Mouse (Mus musculus) heart, postnatal 14 days (tissue): ENCODE data around the gene Baiap2l2. TPM values are rescaled to one million over a fixed set of nuclear protein-coding genes. Genes with fewer than 3 reads are reported as not detected.

Experiments used
- DNase-seq, 2 experiments: peaks; one replicate each; pipeline ENCODE4 v3.0.0; 2021 to 2022
- intact Hi-C: fragments of 180-260 bp; cut with DNase I; formaldehyde crosslinking; loops from one replicate; pipeline ENCODE4 v1.15.1; 2025
- total RNA-seq, 2 experiments: library from RNA; stranded (reverse); gene quantifications; 2 replicates each; pipeline ENCODE4 v1.2.3; 2021

Baiap2l2 gene
- total RNA-seq, 2 experiments from 2014 or later, result 0.45 to 0.49 TPM

DNA sequence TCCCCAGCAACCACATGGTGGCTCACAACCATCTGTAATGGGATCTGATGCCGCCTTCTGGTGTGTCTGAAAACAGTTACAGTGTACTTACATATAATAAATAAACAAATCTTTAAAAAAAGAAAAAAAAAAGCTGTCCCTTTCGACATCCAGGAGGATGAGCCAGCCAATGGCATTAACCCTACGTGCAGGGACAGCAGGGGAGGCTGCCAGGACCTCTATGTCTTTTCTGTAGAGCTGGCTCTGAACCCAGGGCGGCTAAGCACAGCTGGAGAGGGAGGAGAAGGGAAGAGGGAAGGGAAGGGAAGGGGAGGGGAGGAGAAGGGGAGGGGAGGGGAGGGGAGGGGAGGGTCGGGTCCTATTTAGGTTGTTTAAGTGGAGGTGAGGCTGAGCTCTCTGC is 19.5 kb upstream of the Baiap2l2 start:
- no peak for DNase-seq
- intact Hi-C loops, result no loop called here

DNA sequence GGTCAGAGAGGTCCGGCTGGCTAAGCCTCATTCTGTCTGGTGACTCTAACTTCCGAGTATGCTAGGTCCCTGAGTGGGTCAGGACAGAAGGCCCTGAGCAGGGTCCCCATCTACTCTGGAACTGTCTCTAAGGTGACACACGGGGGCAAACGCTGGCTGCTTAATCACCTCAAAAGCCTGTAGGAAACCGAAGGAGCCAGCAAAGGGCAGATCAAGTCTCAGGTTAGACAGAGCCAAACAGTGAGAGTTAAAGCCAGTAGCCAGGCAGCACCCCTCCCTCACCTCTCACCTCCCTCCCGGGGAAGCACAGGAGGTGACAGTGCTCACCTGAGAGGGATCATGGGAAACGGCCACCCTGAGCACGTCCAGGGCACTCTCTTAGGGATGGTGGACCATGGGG is 18.4 kb upstream of the Baiap2l2 start:
- peak in 1 of 2 experiments; percentile 26 for DNase-seq
- intact Hi-C loops, result no loop called here

DNA sequence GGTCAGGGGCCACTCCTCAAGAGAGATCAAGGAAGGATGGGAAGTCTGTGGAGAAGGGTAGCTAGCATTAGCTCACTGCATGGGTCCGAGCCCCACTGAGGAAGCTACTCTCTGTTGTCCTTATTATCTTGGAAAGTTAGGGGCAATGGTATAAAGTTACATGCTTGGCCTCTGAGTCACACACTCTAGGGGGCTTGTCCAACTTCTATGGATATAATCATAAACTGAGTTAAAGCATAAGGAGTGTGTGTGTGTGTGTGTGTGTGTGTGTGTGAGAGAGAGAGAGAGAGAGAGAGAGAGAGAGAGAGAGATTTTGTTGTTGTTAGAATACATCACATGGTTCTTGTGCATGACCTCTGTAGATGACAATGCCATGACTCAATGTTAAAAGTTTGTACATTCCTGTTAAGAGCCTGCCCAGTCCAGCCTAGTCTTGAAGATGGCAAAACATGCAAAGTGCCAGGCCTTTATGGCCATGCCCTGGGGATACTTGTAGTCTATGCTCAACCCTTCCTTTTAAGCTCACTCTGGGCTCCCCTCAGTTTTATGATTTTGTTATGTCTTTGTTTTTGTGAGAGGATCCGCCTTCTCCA is 14.3 kb upstream of the Baiap2l2 start:
- intact Hi-C loops, result no loop called here
- no peak for DNase-seq

DNA sequence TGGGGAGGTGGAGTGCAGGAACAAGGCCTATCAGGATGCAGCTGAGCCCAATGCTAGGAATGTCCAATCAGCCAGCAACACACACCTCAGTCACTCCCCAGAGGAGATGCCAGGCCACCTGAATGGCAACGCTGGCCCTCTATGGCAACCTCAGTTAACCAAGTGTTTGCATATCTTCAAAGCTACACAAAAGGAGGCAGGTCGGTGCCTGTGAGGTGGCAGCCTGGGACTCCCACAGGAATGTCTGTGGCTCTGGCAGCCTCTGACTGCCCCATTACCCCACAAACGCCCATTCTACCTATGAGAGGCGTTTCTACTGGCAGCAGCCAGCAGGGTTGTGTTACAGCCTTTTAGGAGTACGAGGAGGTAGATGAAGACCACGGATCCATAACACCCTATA is 13.2 kb upstream of the Baiap2l2 start:
- no peak for DNase-seq
- intact Hi-C loops, result no loop called here

DNA sequence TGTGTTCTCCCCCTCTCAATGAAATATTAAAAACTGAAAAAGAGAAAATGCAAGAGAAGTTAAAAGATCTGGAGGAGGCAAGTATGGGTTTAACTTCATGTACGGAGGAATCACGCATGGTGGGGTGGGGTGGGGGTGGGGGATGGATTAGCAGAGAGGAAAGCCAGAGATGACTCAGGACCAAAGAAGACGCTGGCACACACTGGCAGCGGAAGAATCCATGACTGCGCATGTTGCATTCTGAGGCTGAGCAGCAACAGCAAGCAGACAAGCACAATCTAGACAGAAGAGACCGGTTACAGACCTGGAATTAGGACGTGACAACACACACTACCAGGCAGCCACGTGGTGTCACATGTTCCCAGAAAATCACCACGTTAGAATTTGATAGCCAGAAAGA is 7.4 kb upstream of the Baiap2l2 start:
- no peak for DNase-seq
- intact Hi-C loops, result no loop called here

DNA sequence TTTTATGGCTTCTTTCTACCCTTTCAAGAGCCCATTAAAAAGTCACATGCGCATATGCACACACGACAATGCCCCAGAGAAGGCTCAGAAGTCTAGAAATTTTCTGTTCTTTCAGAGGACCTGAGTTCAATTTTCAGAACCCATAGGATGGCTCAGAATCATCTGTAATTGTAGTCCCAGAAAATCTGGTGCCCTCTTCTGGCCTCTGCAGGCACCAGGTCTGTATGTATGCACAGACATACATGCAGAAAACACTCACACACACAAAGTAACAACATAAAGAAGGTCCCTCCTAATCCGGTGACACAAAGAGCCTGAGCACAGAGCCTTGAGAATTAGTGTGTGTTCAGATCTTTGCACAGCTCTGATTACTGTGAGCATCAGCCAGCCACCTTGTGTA is 5.0 kb upstream of the Baiap2l2 start:
- intact Hi-C loops, result no loop called here
- DNase-seq, result no peak

DNA sequence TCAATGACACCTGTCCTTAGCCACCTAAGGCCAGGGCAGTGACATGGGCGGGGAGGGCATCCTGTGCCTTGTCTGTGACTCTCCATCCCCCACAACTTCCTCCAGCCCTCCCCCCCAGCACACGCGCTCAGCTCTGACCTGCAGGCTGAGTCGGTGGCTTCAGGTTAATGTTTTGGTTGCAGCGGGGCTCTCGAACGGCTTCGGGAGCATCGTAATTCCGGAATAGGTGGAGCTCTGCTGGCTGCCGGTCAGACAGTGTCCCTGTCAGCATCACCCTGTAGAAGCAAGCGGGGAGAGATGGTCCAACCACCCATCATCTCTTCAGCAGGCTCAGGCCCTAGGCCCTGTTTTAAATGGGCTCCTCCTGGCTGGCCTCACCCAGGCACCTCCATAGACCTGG is 4.1 kb upstream of the Baiap2l2 start:
- DNase-seq, result no peak
- intact Hi-C loops, result no loop called here

DNA sequence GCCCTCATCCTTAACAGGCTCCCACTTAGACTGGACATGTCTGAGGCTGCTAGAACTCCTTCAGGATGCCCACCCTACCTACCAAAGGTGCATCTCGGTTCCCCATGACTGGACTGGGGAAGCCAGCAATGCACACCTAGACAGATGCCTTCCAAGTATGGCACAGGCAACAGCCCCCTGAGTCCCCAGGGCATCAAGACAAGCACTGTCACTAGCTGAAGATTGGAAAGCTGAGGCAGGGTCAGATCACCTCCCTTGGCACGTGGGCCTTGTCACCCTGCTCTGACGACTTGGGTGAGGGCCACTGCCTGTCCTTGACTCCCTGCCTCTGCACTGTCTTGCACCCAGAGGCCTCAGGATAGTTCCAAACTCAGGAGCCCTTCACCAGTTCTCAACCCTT is 3.0 kb upstream of the Baiap2l2 start:
- intact Hi-C loops, result loop anchor here (1.0 kb wide), 1 partner anchor 13 kb away; no protein-coding TSS in a partner anchor
- DNase-seq, result no peak

DNA sequence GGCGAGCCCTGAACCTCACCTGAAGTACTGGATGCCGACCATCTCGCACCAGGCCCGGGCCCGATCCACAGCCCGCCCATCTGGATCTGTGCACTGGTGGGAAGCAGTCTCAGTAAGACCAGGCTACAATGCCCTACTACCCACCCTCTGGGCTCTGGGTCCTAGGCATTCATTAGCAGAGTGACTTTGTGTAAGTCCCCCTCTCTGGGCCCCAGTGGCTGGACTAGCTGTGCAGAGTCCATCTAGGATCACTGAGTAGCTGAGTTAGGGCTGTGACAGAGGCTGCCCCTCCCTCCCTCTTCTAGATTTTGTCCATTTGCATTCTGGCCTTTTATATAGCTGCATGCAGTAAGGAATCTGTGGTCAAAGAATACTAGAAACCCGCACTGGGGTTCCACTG is 1.8 kb upstream of the Baiap2l2 start:
- no peak for DNase-seq
- intact Hi-C loops, result no loop called here

DNA sequence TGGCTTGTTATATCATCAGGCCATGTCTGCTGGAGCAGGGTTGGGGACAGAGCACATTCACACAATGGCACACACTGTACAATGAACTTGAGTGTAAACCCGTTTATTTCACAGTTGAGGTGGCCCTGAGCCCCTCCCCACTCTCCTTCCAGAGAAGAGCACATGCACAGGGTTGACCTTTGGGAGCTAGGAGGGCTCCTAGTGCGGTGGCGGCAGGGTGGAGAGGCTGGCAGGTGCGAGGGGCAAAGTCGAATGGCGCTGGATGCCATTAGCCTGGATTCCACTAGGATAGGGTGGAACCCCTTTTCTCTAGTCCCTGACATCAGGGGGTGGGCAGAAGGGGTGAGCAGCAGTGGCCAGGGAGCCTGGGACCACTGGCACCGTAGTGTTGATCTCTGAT is 804 bp upstream of the Baiap2l2 start:
- intact Hi-C loops, result no loop called here

DNA sequence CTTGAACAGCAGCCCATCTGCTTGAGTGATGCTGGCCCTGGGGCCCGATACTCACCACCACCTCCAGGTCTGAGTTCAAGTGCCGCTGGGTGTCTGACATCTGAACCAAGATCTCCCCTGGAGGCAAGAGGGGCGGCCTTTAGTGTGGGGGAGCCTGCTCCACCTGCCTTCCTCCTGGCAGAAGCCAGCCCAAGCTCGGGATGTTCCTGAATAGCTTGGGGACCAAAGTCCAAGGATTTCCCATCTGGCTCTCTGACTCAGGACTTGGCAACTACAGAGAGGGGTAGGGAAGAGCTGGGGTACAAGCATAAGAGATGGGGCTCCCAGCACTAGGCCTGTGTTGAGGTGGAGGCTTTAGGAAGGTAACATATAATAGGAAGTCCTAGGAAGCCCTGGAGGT is 2.0 kb downstream of the Baiap2l2 start:
- intact Hi-C loops, result no loop called here
- DNase-seq, result no peak

More for the DNA sequence above, 804 bp upstream of the Baiap2l2 start:
- no peak for DNase-seq

DNA sequence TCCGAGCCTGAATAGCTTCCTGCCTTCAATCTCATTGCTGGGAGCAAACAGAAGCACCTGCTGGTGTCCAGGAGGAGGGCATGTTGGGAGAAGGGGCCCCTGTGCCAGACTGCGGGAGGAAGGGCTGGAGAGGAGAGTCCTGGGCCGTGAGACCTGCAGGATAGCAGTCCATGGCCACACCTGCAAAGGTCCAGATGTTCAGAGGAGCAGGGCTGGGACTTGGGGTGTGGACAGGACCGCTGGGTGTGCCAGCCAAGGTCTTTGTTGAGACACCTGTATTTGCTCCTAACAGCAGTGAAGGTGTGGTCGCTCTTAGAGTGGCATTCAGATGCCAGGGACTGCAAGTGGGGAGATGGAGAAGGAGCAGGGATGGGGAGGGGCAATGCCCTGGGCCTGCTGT is 2.9 kb downstream of the Baiap2l2 start:
- no peak for DNase-seq
- intact Hi-C loops, result no loop called here

DNA sequence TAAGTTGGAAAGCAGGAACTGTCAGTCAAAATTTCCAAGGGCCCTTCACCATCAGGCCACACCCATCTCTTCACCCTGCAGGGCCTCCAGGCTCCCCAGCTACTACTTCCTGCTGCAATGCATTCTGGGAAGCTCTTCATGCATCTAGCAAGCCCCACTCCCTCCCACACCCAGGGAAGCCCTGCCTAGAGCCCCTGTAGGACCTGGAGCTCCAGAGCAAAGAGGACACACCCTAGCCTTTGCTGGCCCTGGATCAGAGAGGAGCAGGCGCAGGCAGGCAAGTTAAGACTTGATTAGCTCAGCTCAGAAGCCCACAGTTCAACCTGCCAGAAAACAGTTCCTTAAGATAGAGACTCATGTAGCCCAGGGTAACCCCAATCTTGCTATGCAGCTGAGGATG is 3.9 kb downstream of the Baiap2l2 start:
- no peak for DNase-seq
- intact Hi-C loops, result no loop called here

DNA sequence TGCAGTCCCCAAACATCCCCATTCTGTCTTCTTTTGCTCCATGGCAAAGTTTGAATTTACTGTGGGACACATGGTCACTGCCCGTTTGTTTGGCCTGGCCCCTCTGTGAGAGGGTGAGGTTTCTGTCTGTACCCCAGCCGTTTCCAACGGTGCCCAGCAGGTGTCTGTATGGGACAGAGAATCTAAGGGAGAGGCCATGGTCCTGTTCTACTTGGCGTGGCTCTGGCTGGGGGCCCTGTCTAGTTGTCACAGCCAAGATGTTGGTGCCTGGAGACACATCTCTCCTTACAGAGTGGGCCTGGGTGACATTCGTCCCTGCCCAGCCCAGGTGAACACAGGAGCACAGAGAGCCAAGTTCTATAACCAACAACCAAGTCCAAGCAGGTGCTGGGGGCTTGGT is 4.5 kb downstream of the Baiap2l2 start:
- peak in 1 of 2 experiments; percentile 25 for DNase-seq
- intact Hi-C loops, result no loop called here

DNA sequence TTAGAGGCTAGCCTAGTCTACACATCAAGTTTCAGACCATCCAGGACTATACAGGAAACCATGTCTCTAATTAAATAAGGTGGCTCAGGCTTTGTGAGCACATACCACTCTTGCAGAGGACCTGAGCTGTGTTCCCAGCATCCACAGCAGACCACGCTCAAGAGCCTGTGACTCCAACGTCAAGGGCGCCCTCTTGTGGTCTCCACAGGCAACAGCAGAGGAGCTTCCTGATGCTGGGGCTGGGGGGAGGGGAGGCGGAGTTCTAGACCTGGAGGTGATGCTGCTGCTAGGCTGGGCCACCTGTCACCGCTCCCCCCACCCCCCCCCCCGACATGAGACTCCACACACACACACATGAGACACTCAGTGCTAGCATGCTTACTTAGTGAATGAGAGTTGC is 5.1 kb downstream of the Baiap2l2 start:
- peak in 1 of 2 experiments; percentile 44 for DNase-seq
- intact Hi-C loops, result no loop called here

DNA sequence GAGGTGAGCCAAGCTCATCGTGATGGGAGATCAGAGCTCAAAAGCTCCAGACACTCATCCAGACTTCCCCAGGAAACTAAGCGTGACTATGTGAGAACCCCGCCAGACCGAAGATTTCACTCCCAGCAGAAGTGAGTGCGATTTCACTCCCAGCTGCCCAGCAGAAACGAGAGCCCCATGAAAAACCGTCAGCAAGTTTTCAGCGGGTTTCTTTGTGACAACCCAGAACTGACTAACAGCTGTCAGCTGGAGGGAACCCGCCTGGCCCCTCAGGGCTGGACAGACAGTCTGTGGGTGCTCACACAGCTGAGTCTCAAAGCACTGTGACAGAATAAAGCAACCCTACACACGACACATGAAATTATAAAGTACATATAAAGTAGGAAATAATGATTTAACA is 7.6 kb downstream of the Baiap2l2 start:
- intact Hi-C loops, result no loop called here
- DNase-seq, result no peak

DNA sequence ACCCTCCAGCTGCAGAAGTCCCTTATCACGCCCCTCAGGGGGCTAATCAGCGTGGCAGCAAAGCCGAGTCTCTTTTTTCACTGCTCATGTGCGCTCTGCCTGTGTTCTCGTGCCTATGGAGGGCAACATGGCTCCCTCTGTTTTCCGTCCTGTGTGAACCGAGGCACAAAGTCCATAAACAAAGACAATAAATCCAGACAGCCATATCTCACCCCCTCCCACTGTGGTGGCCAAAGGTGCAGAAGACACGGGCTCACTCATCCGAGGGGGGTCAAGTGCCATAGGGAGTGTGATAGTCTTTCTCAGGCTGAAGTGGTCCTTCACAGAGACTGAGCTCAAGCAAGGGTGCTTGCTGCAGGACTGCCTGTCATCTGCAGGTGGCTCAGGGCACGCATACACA is 12.3 kb downstream of the Baiap2l2 start:
- intact Hi-C loops, result no loop called here

DNA sequence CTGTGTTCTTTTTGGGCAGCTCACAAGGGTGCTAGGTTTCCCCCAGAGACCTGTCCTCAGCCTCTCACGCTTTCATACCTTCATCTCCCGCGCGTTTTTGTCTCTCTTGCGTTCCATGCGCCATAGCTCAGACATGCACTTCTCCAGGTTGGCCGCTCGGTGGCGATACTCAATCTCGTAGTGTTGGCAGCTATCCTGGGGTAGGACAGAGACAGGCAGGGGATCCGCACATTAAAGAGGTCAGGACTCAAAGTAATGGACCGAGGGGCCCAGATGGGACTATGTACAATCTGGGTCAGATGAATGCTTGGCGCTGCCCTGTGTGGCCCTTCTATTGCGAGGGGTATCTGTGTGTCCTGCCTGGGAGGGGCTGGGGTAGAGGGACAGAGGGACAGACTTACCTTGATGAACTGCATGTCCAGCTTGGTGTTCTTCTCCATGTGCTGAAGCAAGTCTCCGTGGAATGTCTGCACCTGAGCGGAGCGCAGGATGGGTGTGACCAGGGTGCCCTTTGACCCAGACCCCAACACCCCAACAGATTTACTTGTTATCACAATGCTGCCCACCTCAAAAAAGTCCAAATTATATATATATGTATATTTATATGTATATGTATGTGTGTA is 14.1 kb downstream of the Baiap2l2 start:
- DNase-seq, result peak; percentile 55 to 71
- intact Hi-C loops, result loop anchor here (2.0 kb wide), 1 partner anchor 24 kb away; no protein-coding TSS in a partner anchor

More for the DNA sequence above, 12.3 kb downstream of the Baiap2l2 start:
- no peak for DNase-seq

DNA sequence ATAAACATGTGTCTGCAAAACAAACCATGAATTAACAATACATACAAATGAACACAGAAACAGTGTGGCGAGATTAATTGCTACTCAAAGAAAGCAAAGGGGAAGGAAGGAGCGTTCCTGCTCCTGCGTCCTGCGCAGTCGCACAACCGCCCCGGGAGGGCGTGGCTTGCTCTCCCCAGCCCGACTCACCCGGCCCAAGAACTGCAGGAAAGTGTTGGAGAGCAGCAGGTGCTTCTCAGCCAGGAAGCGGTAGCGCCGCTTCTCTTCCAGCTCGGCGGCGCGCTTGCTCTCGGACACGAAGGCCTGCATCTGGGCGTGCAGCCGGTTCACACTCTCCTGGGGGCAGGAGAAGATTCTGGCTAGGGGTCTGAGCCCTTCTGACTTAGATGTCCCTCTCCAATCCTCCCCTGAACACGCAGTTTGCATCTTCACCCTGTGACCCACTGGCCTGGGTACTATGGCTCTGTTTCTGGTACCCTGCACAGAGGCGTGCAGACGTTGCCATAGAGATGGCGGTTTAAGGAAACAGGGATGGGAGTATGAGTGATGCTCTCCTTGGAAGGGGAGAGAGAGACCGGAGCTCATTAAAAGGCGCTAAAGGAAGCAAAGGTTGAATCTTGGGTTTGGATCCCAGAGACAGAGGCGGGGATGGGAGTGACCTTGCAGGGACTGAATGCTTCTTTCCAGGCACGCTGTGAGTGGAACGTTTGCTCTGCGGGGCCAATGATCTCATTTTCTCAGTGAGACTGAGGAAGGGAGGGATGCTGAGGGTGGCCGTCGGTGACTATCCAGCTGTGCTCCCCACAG is 14.8 kb downstream of the Baiap2l2 start:
- DNase-seq, result peak; percentile 78 to 81
- intact Hi-C loops, result loop anchor here (2.0 kb wide), 1 partner anchor 24 kb away; no protein-coding TSS in a partner anchor

DNA sequence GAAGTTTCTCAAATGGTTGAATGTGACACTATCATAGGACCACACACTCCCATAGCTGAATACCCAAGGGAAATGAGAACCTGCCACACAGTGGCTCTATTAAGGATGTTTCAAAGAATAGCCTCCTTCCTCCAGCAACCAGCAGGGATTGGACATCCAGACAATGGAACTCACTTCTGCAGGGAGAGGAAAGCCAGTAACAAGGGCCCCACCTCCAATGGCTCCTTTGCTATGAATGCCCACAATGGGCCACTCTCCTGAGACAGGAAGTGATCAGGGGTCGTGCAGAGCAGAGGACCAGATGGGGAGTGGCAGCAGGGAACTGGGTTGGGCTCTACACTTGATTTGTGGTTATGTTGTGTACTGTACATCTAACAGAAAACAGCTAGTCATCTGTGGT is 16.8 kb downstream of the Baiap2l2 start:
- no peak for DNase-seq
- intact Hi-C loops, result no loop called here

DNA sequence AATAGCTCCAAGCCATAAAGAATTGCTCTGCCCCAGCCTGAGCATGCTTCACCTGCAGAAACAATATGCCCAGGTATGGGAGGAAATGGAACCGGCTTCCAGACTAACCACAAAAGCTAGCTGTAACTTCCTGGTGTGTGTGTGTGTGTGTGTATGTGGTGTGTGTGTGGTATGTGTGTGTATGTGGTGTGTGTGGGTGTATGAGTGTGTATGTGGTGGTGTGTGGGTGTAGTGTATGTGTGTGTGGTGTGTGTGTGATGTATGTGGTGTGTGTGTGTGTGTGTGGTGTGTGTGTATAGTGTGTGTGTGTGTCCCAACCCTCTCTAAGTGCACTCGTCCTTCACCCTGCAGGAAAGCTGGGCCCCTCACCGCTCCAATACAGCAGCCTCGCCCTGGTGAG is 20.0 kb downstream of the Baiap2l2 start:
- intact Hi-C loops, result no loop called here

DNA sequence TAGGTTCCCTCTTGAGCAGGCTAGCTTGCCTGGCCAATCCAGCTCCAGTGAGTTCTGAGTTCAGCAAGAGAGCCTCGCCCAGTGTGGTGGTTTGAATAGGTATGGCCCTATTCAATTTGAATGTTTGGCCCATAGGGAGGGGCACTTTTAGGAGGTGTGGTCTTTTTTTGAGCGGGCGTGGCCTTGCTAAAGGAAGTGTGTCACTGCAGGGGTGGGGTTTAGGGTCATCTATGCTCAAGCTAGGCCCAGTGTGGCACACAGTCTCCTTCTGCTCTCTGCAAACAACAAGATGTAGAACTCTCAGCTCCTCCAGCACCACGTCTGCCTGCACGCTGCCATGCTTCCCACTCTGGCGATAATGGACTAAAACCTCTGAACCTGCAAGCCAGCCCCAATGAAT is 21.6 kb downstream of the Baiap2l2 start:
- no peak for DNase-seq
- intact Hi-C loops, result no loop called here

More for the DNA sequence above, 20.0 kb downstream of the Baiap2l2 start:
- no peak for DNase-seq
